Mouse (Mus musculus): Measurements from ENCODE around the gene Atp5j.

Gene Atp5j

DNA sequence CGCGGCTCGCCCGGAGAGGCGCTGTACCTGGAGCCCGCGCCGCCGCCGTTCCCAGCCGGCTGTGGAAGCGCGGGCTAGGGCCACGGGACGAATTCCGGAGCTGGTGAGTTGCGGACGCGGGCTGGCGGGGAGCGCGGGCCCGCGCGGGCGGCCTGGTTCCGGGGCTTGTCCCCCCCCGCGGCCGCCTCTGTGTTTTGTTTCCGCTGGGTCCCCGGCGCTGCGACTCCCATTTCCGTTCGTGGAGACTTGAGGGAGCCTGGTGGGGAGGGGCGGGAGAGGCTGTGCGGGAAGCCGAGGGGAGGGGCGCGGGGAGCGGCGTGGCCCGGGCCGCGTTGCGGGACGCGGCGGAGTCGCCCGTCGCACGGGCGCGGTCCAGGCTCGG is at the start of gene Atp5j:
Atp5j (minus strand) TSS at position 185 of the 382 bp plus-strand sequence.
- peak; percentile 85 to 87 for DNase-seq

DNA sequence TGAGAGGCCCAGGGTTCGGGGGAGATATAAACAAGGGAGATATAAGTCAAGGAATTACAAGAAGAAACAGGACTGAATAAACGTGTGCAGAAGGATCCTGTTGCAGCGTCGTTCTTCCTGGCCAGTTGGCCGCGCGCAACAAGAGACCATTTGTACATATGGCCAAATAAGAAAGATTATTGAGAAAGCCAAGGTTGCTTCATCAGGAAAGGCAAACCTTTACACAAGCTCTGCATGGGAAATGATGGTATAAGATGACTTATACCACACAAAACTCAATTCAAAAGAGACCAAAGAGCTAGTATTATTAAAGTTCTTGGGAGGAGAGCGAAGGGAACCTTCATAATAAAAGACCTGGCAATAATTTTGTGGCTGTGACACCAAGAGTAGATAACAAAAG is 49.1 kb upstream of the Atp5j start:
- no peak for DNase-seq

DNA sequence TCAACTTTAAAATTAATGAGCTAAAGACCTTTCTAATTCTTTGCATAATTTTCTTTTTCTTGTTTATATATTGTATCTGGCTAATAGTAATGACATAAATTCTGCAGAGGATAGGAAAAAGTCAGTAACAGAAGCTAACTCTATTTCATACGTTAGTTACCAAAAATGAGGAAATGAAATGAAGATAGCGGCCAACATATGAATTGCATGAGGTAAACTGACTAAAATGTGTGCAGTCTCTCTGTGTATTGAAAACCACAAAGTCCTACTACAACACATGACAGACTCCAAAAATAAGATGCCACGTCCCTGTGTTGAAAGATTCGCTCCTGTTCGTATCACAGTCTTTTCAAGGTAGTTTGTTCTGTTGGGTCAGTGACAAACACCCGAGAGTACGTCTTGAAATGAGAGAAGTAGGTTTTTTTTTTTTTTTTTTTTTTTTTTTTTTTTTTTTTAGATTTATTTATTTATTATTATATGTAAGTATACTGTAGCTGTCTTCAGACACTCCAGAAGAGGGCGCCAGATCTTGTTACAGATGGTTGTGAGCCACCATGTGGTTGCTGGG is 46.4 kb upstream of the Atp5j start:
- no peak for DNase-seq

DNA sequence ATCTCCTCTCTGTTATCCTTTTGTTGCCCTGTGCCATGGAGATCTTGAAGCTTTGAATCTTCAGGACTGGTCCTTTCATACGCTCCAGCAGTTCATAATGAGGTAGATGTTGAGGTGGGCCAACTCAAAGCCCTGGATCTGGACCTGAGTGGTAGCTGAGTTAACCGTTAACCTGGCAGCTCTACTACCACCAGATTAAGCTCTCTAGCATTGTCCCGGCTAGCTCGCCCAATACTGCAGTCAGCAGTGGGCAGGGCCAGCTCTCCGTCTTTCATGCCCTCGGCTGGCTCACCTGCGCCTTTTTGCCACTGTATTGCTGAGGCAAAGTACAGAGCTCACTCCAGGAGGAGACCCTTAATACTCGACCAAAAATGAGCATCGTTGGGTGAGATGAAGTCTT is 45.7 kb upstream of the Atp5j start:
- no peak for DNase-seq

DNA sequence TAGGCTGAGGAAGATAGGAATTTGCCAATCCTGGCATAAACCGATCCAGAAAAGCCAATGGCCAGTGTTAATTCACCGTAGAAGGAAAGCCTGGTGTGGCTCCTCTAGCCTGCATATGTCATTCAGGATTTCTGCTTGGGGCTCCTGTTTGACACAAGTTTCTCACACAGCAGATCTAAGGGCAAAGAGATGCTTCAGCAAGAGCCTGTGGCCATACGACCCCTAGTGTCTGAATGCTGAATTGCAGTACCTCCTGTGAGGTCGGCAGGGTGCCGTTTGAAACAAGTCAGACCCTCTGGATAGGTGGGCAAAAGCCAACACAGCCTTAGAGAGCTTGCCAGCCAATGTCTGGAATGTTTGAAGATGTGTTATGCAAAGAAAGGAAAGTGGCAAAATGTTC is 43.7 kb upstream of the Atp5j start:
- peak; percentile 92 to 93 for DNase-seq

DNA sequence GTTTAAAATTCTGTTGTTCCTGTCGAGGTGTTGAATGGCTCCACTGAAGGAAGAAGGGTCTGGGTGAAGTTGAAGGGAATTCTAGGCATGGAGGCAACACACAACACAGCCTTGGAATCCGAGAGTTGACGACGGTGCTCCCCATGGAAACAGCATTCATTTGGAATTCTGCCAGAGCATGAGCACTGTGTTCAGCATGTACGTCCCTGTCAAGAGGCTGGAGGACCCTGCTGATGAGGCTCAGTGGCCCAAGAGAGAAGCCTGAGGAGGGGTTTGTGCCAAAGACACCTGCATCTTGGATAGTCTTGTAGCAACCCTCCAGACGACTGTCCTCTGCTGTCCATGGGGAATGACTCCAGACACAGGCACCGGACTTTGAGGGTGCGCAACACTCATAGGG is 40.7 kb upstream of the Atp5j start:
- peak; percentile 12 to 17 for DNase-seq

DNA sequence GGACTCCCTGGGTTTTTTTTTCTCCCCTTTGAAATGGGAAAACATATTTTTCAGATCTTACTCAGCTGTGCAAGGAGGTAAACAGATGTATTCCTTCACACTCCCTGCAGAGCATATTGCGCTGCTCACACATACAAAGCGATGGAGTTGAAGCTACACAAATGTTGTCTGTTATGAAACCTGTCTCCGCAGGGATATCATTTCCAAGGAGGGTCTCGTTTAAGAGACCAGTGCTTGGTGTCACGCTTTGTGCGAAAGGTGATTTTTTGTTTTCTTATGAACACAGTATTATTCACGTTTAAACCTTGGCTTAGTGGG is 40.3 kb upstream of the Atp5j start:
- DNase-seq = no peak

DNA sequence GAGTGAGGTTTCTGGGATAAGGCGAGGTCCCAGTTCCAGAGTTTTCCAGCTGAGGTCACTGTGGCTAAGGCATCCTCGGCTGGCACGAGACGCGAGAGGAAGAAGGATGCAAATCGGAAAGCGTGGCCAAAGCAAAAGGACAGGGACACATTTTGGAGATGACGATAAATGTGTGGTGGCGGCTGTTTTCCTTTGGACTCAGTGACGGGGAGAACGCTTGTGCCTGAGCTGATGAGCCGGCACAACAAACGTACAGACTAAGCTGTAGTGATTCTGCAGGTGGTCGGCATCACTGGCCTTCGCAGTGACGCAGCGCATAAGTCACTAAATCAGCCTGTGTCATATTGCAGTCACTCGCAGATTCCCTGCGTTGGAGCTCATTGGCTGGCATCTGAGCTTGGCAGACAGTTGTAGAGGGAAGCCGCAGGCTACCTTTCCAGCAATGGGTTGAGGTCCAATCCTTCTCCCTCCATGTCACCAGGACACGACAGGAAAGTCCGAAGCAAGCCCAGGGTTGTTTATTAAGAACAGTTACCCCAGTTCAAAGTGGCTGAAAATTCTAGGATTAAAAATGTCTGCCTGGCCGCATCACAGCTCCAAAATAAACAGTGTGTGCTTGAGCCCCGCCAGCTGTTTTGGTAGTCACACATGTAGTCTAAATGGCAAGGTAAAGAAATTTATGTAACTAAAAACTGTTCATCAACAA is 39.7 kb upstream of the Atp5j start:
- peak; percentile 39 to 41 for DNase-seq

DNA sequence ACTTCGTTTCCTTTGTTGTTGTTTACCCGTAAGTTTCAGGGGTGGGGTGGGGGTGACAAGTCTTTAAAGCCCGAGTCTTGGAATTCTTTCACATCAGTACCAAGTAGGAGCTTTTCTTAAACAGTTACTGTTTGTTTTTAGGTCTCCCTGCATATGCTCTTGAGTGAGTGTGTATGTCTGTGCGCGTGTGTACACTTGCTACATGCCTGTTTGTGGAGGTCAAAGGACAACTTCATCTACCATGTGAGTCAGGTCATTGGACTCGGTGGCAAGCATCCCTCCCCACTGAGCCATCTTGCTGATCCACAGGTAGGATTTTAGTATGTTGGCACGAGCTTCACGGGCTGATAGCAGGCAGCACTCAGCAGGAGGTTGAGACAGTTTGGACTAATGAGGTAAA is 38.4 kb upstream of the Atp5j start:
- no peak for DNase-seq

DNA sequence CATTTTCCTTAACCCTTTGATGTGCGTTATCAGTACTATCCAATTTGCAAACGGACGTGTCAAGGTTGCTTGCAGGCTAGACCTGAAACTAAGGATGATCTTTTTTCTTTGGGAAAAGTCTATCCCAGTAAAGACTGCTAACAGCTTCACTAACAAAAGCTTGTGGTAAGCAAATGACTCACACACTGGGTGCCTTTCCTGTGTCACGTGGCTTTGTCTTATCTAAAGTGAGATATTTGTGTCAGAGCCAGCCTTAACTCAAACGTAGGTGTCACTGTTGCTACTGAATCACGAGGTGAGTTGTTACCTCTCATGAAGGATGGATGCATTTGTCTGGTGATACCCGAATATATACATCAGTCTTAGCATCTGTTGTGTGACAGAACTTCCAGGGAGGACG is 29.2 kb upstream of the Atp5j start:
- DNase-seq = no peak

DNA sequence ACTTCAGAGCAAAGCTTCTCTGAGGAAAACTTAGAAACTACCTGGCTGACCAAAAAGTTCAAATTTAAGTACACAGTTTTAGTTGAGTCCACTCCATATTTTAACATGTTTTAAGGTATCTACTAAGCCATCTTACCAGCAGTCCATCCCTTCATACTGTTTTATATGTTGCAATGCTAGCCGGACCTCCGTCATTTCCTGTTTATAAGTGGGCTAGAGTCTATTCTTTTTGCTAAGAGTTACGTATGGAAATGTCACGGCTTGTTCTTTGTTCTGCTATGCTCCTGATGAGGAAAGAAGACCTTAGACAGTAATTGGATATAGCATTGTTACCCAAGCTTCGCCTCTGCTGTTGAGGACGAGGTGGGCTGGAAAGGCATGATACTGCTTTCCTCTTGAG is 18.1 kb upstream of the Atp5j start:
- no peak for DNase-seq

DNA sequence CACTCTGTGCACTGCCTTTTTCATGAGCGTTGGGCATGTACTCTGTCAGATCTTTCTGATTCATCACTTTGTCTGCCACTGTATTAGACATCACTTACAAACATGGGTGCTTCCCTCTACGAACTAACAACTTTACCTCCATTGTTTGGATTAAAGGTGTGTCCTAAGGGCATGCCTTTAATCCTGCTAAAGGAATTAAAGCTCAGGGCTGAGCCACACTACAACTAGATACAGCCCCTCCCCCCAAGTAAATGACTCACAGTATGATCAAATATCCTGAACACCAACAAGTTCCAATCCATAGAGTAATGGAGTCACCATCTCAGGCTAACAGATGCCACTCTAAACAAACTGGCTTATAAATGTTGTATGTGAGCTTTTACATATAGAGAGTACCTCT is 3.2 kb upstream of the Atp5j start:
- DNase-seq = no peak

DNA sequence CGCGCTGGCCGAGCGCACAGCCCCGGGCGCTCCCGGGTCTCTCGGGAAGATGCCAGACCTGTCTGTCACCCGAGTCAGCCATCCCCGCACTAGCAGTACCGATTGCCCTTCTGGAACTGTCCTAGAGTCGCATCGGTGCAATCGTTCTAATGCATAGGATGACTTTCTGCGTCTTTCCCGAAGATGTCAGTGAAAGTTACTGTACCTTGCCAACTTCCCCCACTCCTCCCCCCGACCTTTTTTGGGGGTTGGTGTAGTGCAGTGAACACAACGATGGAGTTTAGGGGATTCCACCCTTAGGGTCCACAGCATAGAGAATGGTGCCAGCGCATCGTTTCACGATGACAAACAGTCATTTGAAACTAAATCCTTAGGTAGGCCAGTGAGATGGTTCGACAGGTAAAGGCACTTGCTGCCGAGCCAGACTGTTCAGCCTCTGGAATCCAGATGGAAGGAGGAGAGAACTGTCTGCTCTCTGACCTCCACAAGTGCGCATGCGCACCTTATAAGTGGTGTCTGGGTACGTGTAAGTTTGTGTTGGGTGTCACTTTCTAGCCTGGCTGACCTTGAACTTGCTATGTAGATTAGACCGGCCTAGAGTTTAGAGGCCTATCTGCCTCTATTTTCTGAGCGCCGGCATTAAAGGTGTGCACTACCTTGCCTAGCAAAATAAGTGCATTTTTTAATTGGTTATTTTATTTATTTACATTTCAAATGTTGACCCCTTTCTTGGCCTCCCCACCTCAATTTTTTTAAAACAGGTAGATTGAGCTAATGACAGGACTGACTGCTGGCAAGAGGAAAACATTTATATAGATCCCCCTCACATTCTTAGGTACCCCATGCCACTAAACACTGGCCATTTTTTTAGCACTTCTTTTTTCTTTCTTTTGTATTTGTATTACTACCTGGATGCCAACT is 658 bp upstream of the Atp5j start:
- peak in 1 of 2 experiments; percentile 67 for DNase-seq

DNA sequence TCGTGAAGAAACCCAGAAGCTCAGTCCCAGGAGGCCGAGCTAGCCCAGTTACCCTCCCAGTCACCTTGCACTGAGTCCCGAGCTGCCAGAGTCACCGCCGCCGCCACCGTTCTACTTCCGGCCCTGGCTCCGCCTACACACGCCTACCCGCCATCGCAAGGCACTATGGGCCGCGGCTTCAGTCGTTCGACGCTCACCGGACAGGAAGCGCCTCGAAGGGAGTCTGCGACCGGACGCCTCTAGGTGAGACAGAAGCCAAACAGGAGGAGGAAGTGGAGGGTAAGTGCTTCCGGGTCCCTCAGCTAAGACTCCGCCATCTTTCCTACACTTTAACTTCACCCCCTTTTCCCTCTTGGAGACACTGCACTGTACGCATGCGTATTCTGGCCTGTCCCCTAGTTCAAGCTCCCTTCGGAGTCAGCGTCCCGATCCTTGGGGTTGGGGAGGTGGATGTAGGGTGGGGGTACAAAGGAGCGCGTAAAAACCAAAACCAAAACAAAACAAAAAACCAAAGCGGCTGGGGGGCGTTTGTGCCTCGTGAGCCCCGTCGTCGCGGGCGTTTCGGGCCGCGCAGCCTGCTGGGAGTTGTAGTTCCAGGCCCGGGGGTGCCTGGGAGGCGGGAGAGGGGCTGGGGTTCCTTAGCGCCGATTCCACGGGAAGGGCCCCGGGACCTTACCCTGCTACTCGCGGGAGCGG is 532 bp downstream of the Atp5j start, which contains the start of gene Gabpa:
Gabpa (plus strand) TSS at position 181 of the 696 bp plus-strand sequence.
- DNase-seq = peak; percentile 91

DNA sequence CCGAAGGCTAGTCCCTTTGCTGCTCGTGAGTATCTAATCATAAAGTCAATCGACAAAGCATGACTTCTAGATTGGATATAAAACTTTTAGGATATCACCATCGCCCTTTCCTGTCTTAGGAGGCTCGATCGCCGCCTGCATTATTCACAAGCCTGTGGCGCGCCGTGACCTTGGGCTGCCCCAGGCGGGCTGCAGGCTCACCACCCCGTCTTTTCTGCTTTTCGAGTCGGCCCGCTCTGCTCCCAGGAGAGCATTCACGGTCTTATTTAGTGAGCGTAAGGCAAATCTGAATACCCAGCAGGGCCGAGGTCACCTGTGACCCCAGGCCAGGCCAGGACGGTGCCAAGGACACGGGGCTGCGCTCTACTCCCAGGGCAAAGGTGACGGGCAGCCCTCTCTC is 1.1 kb downstream of the Atp5j start:
- DNase-seq = no peak

DNA sequence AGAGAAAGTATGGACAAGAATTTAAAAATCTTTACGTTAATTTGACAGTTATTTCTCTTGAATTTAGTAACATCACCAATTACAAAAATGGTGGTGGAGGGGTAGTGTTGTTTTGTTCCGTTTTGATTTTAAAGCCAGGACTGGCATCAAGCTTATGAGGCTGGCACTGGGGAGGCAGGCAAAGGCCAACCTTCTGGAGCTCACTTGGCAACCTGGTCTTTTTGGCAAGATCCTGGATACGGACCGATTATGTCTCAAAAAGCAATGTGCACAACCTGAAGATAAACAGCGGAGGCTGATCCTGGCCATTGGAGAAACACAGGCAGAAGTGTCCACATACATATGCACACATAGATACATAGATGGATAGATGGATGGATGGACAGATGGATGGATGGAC is 2.7 kb downstream of the Atp5j start:
- peak; percentile 89 to 91 for DNase-seq

DNA sequence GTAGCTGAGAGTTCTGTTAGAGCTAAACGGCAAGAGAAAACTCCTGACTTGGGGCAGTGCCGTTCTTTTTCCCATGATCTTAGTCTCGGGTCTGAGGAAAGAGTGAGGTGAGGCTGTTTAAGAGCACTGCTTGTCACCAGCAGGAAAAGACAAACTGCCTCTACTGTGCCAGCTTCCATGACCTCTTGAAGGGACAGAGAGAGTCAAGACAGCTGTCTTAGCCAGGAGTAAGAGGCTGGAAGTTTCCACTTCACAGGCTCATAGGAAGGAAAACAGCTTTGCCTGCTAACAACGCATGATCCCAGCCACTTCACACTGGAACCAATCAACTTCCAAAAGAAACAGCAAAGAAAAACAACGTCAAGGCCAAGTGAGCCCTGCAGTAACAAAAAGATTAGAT is 3.7 kb downstream of the Atp5j start:
- no peak for DNase-seq

DNA sequence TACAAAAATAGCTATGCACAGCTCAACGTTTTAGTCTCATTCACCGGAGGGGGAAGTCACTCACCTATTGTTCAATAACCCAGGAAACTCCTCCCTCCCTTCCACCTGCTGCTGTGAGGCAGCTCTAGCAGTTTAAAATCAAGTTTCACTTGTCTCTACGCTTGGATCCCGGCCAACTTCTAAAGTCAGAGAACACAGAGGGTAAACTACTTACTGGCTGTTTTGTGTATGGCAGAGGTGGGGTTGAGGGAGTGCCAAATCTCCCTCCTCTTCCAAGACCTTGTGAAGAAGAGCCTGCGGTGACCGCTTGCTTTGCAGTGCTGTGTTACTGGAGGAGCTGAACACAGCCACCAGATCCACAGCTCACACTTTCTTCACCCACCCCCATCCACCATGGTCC is 10.4 kb downstream of the Atp5j start:
- peak in 1 of 2 experiments; percentile 25 for DNase-seq

DNA sequence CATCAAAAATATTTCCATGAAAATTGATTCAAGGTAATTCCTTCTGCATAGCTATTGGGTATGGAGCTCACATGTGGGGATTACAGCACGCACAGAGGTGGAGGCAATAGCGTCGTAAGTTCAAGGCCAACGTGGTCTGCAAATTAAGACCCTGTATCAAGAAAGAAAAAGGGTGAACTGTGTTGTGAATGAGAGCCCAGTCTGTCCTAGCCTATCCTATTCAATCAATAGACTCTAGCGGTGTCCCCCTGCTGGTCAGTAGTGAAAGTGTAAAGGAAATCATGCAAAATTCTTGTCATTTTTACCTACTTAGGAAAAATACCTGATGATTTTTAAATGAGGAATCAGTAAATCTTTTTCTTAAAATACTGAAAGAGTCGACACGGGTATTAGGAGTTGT is 18.0 kb downstream of the Atp5j start:
- DNase-seq = peak; percentile 55 to 62

DNA sequence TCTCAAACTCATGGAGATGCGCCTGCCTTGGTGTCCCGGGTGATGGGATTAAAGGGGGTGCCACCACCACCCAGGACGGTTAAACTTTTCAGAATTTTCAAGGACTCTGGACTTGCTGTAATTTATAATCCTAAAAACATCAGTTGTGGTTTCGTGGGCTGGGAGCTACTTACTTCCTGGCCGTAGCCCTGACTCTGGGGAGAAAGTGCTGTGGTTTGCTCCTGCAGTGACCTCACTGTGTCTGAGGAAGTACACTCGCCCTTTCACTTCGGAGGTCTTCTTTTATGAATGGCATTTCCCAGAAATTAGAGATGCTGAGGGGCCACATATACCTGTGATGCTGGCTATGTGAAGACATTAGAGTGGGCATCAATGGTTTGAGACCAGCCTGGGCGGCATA is 20.9 kb downstream of the Atp5j start:
- DNase-seq = no peak

DNA sequence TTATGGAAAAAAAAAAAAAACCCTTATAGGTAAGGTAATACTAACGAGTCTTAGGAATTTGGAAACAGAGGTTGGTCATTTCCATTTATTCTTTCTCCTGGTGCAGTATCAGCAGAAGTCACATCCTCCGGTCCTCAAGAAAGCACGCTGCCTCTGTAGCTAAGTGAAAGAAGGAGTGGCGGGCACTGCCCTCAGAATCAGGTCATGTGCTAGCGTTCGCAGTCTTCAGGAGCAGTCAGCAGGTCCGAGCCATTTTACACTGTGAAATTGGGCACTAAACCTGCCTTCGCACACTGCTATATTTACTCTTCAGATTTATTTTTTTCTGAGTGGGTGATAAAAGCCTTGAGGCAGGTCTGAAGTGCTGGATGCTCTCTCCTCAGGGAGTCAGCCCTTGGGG is 21.6 kb downstream of the Atp5j start:
- DNase-seq = no peak

DNA sequence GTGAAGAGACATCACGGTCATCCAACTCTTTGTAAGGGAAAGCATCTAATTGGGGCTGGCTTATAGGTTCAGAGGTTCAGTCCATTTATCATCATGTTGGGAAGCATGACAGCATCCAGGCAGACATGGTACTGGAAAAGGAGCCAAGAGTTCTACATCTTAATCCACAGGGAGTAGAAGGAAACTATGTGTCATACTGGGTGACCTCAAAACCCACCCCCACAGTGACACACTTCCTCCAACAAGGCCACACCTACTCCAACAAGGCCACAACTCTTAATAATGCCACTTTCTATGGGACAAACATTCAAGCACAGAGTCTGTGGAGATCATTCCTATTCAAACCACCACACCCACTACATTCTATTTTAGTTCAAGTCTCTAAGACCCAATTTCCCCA is 25.2 kb downstream of the Atp5j start:
- no peak for DNase-seq

DNA sequence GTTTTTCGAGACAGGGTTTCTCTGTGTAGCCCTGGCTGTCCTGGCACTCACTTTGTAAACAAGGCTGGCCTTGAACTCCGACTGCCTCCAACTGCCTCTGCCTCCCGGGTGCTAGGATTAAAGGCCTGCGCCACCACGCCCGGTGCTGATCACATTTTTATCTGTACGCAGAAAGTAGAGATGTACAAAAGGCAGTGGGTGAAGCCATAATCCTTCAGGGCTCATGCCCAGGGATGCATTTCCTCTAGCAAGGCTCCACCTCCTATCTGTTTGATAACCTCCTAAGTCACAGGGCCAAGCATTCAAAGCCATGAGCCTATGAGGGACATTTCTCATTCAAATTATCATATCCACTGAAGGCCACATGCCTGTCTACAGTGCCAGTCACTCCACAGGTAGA is 27.6 kb downstream of the Atp5j start:
- DNase-seq = no peak

Data from cerebellum, postnatal 14 days (tissue).